Mouse (Mus musculus): ENCODE measurements at regions not wholly inside any gene's neighbourhood (a gene's known extent, or its start where the extent isn't known, plus 50 kb on each side); places are given as distances from the start of the nearest gene placed in this dataset.

DNA sequence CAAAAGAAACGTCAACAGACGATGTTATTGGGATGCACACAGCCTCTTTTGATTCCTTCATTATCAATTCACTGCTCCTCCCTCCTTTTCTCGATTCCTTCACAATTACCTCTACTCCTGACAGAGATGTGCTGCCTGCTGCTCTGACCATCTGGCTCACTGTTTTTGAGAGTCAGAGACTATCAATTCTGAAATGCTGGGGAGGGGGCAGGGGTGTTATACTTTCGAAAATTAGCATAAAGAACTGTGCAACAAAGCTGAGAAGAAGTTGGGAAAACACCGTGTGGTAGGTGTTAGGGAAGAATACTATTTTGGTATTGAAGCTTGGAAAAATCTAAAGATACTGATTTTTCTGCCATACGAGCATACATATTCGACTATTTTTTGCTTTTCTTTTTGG is 96.4 kb downstream of the Nedd1 start:
- no peak for DNase-seq (ENCODE audit: low spot score)

DNA sequence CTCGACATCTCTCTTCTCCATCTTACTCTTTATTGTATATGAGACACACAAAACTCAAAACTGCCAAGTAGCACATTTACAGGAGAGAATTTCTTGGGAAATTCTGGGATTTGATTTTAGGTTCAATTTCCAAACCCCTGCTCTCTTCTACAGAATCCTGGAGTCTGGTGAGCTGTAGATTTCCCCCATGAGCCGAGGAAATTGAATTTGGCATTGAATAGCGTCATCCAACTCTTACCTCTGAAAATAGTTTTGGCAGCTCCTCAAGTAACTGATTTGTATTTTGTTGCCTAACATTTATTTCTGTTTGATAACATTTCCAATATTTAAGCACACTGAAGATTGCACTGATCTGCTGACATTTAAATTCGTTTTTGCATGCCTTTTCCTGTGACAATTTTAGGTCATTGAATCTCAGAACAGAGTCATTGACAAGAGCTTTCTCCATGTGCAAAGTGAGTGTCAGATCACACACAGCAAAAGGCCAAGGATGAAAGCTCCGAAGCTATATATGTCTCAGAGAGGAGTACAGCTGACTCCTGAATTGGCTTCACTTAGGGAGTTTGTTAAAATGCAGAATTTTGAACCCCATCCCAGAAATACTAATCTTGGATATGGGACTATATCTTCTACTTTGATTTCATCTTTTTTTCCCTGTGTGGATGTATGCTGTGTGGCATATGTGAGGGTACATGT is 106.4 kb downstream of the Nedd1 start:
- DNase-seq (ENCODE audit: low spot score), result no peak

DNA sequence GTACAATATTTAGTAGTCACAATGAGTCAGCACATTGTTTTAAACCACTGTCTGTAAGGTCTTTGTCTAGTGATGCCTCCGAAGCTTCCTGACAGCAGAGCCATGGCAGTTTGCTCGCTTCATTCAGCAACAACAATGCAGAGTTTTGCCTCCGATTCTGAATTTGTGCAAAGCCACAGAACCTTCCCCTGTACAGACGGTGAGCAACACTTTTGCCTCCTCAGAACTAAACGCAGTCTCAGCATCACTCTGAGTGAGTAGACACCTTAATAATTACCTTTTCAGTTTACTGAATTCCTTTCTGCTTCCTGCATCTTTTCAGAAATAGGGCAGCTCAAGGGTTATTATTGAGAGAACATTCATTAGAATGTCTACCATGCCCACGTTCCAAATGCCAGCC is 107.9 kb downstream of the Nedd1 start:
- no peak for DNase-seq (ENCODE audit: low spot score)

DNA sequence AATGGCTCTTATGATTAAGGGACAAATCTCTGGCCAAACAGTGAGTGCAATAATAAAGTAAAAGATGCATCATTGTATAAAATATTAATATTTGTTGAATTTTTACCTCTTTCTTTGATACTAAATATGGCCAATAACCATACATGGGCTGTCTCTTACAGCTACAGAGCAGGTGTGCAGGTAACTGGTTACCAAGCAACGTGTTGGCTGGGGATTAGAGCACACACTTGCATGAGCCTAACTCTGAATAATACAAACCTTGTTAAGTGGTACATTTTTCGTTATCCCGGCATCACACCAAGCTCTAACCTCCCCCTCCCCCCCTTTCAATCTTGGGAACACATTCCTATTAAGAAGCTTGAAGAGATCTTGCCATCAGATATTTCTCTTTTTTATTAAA is 111.2 kb downstream of the Nedd1 start:
- no peak for DNase-seq (ENCODE audit: low spot score)

DNA sequence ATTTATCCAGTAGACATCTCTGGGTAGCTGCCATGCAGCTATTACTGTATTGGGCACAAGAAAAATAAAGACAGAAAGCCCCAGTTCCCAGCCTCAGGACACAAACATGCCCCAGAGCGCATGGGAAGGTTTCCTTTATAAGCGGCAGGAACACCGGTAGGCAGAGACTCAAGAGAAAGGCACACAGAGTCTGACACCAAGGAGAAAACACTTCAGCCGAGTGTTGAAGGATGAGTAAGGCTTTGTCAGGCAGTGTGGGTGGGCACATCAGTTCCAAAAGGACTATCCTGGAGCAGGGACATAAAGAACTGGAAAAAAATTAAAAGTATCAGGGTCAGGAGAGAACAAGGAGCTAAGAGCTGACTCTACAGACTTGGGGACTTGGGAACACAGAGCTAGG is 115.5 kb downstream of the Nedd1 start:
- DNase-seq (ENCODE audit: low spot score), result no peak

DNA sequence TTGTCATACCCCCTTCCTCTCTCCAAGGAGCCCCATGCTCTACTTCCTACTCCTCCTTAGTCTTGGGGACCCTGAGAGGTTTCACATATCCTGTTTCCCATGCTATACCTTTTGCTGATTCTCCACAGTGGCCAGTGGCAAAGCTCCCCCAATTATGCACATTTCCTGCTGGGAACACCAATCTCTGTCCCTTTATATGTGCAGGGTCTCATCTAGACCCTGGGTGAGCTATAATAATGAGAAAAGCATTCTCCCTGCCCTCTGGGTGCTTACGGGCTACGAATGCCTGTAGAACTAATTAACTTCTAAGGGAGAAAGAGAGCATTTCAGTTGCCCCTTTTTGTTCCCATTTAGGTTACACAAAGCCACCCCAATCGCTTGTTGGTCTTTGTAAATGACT is 116.6 kb downstream of the Nedd1 start:
- no peak for DNase-seq (ENCODE audit: low spot score)

DNA sequence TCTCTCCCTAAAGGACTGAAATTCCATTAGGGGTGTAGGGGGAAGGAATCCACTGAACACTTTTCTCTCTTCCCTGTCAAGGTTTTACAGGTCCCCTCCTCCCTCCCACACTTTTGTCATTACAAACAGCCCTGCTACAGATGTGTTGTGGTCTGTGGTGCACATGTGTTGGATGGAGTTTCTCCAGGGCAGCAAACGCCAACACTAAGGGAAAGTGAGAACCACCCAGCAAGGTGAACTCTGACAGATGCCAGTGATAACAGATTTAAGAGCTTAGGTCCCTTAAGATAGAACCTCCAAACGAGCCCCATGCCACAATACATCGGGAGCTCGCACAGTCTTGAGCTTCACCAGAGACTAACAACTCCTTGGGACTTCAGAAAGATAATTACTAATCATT is 122.1 kb downstream of the Nedd1 start:
- no peak for DNase-seq (ENCODE audit: low spot score)

DNA sequence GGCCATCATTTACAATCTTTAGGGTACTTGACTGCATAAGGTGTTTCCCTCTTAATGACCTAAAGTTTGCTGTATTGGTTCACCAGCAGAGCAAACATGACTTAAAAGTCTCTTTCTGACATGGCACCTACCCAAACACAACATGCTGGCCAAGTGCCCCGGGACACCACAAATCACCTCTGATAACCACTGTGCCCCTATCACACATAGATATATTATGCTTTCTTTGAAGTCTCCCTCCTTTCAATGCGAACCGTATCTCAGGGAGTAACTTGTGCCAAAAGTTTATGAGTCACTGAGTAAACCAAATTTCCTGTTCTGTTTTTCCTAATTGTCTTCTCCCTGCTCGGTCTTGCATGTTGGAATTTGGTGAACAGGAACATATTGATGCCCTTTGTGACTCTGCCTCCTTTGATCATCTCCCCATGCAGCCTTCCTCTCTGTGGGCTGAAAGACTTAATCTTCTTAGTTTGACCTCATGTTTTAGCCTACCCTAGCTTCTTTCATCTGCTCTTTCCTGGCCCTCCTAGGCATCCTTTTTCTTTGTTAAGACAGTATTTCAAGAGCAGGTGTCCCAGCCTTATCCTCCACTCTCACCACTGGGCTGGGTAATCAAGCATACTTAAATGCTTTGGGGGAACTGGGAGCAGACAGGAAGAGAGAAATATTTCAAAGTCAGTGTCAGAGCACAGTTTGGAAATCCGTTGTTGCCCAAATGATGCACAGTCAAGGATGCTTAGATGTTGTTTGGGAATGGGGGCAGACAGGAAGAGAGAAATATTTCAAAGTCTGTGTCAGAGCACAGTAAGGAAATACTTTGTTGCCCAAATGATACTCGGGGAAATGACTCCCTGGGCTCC is 126.5 kb downstream of the Nedd1 start:
- DNase-seq (ENCODE audit: low spot score), result no peak

DNA sequence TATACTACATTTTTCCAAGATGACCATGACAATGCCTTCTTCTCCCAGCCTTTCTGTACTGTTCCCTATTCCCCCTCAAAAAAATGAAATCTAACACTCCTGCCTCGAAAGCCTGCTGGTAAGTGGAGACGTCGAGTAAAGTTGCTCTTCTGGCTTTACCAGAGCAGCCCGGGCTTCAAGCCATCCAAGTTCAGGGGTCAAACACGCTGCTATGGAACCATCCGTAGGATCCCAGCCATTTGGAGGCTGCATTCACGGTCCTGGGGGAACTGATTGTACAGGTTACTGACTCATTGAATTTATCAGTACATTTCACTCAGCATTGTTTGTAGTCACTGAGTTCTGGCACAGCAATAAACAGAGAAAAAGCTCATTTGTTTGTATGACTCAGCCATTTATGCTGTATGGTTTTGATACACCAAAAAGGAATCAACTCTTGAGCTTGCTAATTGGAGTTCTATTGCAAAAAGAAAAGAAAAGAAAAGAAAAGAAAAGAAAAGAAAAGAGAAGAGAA is 128.2 kb downstream of the Nedd1 start:
- no peak for DNase-seq (ENCODE audit: low spot score)

DNA sequence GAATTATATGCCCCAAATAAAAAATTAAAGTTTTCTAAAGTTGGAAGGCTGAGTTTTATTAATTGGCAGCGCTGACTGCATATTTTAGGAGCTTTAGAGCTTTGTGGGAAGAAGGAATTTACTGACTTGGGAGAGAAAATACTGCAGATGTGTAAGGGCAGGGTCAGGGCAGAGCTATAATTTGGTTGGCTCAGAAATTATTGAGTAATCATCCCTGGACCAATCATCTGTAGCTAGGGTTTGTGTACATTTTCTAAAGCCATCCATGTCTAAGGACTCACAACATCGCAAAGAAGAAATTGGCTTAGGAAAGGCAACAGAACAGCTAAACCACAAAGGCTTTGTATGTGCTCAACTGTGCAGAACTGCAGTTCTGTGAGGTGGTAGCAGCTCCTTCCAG is 143.3 kb downstream of the Nedd1 start:
- no peak for DNase-seq (ENCODE audit: low spot score)

DNA sequence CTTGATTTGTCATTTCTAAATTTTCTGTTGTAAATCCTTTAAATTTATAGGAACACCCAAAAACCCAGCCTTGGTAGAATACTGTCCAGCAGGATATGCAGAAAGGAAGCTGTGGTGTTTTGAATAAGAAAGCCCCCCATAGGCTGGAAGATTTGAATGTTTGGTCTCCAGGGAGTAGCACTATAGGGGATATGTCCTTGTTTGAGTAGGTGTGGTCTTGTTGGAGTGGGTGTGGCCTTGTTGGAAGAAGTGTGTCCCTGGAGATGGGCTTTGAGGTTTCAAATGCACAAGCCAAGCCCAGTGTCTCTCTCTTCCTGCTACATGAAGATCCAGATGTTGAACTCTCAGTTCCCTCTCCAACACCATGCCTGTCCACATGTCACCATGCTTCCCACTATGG is 151.7 kb downstream of the Nedd1 start:
- DNase-seq (ENCODE audit: low spot score), result no peak

DNA sequence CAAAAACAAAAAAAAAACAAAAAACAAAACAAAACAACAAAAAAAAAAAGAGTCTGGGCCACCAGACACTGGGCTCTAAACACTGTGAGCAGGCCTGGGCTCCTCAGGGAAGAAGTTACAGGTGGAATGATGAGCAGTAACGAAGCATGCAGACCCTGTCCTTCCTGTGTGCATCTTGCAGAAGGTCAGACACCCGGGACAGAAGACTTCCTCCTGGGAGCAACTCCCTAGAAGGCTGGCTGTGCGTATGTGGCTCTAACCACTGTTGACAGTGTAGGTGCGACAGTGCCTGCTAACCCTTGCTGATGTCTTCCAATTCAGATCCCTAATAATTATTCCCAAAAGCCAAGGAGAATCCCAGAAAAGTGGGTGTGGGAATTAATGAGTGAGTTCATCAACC is 164.8 kb downstream of the Nedd1 start:
- no peak for DNase-seq (ENCODE audit: low spot score)

DNA sequence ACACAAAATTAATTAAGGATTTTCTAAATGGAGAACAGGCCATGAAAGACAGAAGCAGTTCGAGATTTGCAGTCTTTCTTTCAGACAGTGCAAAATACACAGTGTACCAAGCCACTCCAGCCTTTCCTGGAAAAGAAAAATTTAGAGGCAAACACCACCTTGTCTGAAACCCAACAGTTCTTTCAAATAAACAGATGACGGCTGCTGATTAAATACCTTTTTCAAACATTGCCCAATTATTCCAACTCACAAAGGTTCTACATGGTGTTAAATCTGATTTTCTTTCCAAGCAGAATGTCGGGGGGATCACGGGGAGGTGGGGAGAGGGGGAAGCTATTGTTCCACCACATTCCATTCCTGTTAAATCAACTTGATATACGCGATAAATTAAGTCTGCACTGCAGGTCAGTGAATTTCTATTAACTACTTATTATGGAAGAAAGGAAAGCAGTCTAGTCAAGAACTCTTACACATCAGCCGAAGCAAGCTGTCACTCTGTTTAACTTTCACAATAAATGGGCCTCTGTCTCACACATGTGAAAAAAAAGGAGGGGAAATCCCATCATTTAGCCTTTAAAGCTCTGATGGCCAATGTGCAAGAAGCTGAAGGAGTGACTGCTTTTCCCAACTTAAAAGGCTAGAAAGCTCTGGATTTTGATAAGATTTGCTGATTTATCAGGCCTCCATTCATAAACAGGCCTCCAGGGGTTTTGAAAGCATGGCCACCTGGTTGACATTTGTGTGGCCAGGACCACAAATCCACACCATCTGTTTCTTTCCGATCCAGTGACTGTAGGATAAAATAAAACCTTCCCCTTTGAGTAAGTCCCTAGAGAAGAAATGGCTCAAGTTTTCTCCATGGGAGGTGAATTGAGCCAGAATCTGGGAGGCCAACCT is 165.4 kb downstream of the Nedd1 start:
- DNase-seq (ENCODE audit: low spot score), result no peak

DNA sequence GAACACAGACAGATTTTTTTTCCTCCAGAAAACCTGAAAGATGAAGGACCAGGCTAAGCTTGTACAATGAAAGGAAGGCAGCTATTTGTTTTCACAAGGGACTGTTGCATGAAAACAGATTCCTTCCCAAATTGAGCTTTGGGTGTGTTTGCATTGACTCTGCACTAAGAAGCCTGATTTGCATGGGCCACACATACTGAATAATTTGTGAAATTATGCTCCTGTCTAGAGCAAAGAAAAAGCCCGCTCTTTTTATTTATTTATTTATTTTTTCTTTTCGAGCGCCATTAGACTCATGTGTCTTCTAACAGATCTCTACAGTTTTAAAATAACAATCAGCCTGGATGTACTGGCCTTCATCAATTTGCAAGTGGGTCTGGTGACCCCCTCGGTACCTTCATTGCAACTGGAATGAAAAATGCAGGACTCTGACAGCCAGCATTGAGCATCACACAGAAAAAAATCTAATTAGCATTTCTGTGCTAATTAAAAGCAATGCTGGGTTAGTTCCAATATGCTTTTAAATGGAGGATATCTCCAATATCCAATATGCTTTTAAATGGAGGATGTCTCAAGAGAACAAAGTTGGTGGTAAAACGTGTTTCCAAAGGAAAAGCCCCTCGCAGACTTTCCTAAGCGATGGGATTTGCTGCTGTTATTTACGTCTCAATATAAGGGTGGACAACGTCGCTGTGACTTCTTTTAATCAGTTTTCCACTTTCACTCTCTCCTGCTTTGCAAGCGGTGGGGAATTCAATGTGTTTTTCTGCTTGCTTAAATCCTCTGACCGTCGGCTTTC is 166.3 kb downstream of the Nedd1 start:
- DNase-seq (ENCODE audit: low spot score), result no peak

DNA sequence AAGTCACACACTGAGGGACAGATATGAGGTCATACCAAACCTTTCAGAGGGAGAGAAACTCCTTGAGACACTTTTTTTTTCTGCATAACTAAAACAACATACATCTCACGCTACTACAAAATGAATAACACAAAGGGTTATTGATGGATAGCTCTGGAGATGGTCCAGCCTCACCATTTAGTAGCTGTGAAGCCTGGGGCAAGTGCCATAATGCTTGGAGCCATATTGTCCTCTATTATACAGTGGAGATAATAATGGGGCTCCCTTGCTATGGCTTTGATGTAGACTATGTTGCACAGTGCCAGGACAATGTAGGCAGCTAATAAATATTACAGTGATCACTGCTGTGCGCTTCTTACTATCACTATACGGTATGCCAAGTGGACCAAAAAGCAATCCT is 168.3 kb downstream of the Nedd1 start:
- DNase-seq (ENCODE audit: low spot score), result no peak

DNA sequence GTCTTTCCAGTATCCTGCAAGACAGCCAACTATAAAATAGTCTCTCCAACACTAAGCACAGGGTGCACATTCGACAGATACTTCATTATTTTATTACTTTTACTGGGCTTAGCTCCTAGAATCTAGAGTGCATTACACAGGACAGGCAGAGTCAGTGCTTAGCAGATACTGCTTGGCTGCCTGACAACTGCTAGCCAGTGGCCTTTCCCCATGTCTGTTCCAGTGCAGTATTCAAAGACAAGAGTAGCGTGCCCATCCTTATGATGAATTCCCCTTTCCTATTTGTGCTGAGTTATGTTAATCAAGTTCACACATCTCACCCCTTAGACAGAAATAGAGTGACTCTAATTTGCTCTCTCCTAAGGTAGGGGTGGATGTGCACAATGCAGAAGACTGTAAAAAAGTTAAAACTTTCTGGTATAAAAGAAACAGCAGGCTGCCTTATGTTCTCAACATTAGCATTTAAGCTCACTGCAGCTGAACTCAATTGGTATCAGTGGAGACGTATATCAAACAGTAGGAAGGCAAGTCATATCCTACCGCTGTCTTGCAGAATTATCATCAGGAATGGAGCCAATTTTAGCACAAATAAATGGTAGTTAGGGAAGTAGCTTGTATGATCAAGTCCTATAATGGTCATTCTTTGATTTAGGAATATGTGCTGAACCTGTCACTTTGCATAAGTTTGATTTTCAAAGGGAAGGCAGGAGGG is 173.2 kb downstream of the Nedd1 start:
- DNase-seq (ENCODE audit: low spot score), result no peak

DNA sequence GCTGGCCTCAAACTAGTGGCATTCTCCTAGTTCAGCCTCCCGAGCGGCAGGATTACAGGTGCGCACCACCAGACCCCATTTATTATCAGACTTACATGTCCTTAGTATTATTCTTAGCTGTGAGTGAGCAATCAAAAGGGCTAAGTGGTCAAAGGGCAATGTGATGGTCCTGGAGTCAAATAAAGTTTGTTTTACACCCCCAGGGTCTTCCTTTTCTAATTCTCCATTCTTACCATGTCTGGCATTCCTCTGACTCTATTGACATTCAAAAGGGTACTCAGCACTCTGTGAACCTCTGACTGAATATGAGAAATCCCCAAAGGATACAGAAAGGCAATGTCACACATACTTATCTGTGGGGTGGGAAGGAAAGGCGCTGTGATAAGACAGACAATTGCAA is 183.8 kb downstream of the Nedd1 start:
- no peak for DNase-seq (ENCODE audit: low spot score)

DNA sequence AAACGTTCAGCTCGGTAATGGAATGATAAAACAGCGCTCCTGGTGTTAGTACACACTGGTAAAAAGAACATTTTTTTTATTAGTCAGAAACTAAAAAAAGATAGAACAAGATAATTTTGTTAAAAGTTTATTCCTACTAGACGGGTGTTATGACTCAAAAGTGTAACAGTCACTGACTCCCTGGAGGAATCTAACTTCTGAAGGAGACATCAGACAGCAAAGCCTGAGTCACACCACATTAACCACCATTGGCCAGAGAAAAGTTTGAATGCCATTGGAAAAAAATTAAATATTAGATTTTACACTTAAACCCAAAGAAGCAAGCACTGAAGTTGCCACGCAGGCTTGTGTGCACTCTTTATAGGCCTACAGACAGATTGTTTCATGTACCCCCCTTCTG is 205.3 kb downstream of the Nedd1 start:
- DNase-seq (ENCODE audit: low spot score), result no peak

DNA sequence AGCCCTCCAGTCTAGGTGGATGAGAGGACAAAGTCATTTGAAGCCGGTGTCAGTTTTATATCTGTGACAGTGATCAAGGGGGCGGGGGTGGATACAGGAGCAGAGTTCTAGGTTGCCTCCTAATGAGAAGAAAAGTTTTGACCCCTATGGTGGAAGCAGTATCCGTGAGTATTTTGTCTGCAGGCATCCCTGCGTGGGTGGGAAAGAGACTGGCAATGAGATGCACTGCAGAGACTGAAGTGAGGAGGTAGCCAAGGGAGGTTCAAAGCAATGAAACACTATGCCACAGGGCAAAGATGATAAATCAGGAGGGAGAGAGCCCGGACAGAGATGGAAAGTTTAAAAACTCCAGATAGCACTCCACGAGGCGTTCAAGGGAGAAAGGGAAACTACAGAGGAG is 210.5 kb downstream of the Nedd1 start:
- no peak for DNase-seq (ENCODE audit: low spot score)

DNA sequence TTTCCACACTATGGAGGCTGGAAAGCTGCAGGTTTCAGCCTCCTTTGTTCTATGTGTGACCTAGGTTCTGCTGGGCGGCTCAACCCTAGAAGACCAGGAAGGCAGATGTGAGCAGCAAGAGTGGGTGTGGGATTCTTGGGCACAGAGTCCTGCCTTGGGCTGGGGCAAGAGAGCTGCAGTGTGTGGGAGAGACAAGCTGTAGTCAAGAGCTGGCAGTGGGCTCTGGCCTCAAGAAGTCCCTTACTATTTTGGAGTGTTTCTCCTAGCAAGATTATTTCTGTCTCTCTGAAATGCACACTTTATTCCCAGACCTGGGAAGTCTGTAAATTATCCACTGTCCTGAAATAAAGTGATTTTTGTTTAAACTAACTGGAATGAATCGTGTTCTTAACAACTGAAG is 211.5 kb downstream of the Nedd1 start:
- no peak for DNase-seq (ENCODE audit: low spot score)

DNA sequence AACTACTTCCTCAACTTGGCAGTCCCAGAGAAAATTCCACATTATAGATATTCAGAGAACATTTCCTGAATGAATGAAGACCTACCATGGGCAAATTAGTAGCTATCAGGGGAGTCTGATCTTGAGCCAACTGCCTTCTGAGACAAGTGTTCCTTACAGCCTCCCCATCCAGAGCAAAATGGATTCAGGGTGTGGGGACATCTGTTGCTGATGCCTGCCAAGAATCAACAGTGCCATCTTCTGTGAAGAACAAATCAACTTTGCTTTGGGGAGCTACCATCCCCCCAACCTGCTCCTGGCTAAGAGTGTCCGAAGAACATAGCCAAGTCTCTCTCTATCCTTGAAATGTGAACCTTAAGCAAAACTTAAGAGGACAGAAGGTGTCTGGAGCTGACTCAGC is 217.9 kb downstream of the Nedd1 start:
- DNase-seq (ENCODE audit: low spot score), result no peak

Data from layer of hippocampus, adult 11-12 months (tissue).